Mouse (Mus musculus): ENCODE data around the gene Ctnna3. TPM values are rescaled to one million over a fixed set of nuclear protein-coding genes. Genes with fewer than 3 reads are reported as not detected.

Ctnna3 gene
- total and polyA plus RNA-seq, 2 experiments from 2014 or later = 1.0 to 2.1 TPM

DNA sequence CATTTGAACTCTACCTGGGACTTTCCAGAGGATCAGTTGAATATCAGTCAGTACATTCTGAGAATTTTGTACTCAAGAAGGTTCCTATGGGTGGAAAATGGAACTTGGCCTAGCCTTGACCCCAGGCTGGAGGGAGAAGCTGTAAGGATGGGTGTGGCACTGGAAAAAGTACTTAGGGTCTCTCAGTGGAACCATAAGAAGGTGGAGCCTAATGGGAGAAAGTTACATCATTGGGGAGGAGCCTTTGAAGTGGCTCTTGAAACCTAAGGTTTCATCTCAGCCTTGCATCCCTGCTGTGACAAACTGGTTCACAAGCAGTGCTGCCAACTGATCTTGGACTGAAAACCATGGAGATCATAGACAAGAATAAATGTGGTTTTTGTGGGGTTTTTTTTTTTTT, 1318.8 kb downstream of the Ctnna3 start:
- no peak overlapping the region for H3K4me2 ChIP-seq (ENCODE audit: low read depth, low read length)
- H3K27me3 ChIP-seq (ENCODE audit: insufficient read depth, low read length) = no peaks in the 10 kb centered on the region
- ATAC-seq = no peak

DNA sequence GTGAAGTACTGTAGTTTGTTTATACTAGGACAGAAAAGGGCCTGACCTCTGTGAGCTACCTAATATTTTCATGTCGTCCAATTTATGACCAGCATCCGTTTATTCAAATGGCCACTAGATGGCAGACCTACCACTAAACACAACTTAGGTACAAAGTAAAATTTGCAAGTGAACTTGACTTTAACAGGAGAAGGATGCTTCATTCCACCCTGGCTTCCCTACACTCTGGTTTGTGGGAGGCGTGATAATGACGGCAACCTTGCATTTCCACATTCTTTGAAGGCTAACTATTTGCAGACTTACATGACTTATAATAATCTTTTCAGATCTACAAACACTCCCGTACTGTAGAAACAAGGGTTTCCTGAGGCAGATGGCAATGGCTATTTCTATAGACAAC, 1320.9 kb downstream of the Ctnna3 start:
- DNase-seq (ENCODE audit: low spot score) = peak; percentile 80
- ATAC-seq = no peak
- no peak overlapping the region for H3K4me2 ChIP-seq (ENCODE audit: low read depth, low read length)
- WGBS = 38% methylated on average over 5 of the region's 5 CpGs
- no peak overlapping the region for H3K27ac ChIP-seq
- TF ChIP-seq CTCF (IDR thresholded peaks at IDR 0.05; ENCODE audit: low read depth) = peak; percentile 70
- no peaks in the 10 kb centered on the region for H3K4me1 ChIP-seq (ENCODE audit: insufficient read depth, low read length)
- H3K4me3 ChIP-seq (ENCODE audit: low read length) = no peak overlapping the region
- H3K27me3 ChIP-seq (ENCODE audit: insufficient read depth, low read length) = no peaks in the 10 kb centered on the region
- peaks cover 3% of the 10 kb centered on the region; the same call in 1 of the 2 replicates for H3K9me3 ChIP-seq (ENCODE audit: low read length)
- H3K9ac ChIP-seq (replicated peaks; ENCODE audit: low read length) = no peak overlapping the region
- H3K36me3 ChIP-seq (ENCODE audit: insufficient read depth, low read length) = no peaks in the 10 kb centered on the region

More for the DNA sequence above, 1318.8 kb downstream of the Ctnna3 start:
- Histone ChIP-seq H3K27ac (no peak overlapping the region), H3K36me3 (ENCODE audit: insufficient read depth, low read length) (no peaks in the 10 kb centered on the region), H3K9ac (replicated peaks; ENCODE audit: low read length) (no peak overlapping the region), H3K9me3 (ENCODE audit: low read length) (peaks cover 2% of the 10 kb centered on the region; the same call in 1 of the 2 replicates), H3K4me1 (ENCODE audit: insufficient read depth, low read length) (no peaks in the 10 kb centered on the region), H3K4me3 (ENCODE audit: low read length) (no peak overlapping the region)
- no peak for TF ChIP-seq CTCF (IDR thresholded peaks at IDR 0.05; ENCODE audit: low read depth)
- no peak for DNase-seq (ENCODE audit: low spot score)

DNA sequence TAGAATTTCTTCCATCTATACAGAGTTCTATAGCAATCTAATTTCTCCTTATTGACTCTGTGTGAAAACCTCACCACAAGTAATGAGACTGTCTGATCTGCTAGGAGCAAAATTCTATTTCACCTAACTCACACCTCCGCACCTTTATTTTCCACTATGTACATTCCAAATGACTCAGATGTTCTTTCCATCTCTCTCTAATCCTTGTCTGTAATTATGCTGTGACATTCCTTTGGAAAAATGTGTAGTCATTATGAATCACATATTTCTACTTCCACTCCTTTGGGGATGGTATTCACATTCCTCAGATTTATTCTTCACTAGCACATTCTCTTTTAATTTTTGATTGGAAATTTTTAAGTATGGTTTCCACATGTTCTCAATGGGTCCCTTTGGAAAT, 1406.4 kb downstream of the Ctnna3 start:
- Histone ChIP-seq H3K4me3 (ENCODE audit: low read length) (no peak overlapping the region), H3K9ac (replicated peaks; ENCODE audit: low read length) (no peak overlapping the region), H3K9me3 (ENCODE audit: low read length) (no peaks in the 10 kb centered on the region), H3K27ac (no peak overlapping the region), H3K4me2 (ENCODE audit: low read depth, low read length) (no peak overlapping the region), H3K36me3 (ENCODE audit: insufficient read depth, low read length) (no peaks in the 10 kb centered on the region), H3K27me3 (ENCODE audit: insufficient read depth, low read length) (no peaks in the 10 kb centered on the region), H3K4me1 (ENCODE audit: insufficient read depth, low read length) (no peaks in the 10 kb centered on the region)
- WGBS = 100% methylated on average over 1 of the region's 1 CpGs
- TF ChIP-seq CTCF (IDR thresholded peaks at IDR 0.05; ENCODE audit: low read depth) = no peak
- ATAC-seq (no peak), DNase-seq (ENCODE audit: low spot score) (no peak)

DNA sequence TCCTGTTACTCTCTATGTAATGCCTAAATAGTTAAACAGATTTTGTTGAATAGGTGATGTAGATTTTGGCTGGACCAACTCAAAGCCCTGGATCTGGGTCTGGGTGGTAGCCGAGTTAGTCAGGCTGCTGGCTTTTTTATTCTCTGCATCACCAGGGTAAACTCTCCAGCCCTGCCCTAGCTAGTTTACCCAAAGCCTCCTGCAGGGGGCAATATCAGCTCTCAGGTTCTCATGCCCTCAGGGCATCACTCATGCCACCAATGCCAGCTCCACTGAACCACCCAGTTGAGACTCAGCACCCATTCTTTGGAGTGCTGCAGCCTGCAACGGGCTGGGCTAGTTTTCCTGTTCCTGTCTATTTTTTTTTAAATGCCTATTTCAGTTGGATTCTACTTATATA, 1431.5 kb downstream of the Ctnna3 start:
- H3K9me3 ChIP-seq (ENCODE audit: low read length) = no peaks in the 10 kb centered on the region
- TF ChIP-seq CTCF (IDR thresholded peaks at IDR 0.05; ENCODE audit: low read depth) = peak; percentile 38
- ATAC-seq (no peak), DNase-seq (ENCODE audit: low spot score) (peak; percentile 8)
- no peak overlapping the region for H3K27ac ChIP-seq
- no peaks in the 10 kb centered on the region for H3K27me3 ChIP-seq (ENCODE audit: insufficient read depth, low read length)
- no peaks in the 10 kb centered on the region for H3K36me3 ChIP-seq (ENCODE audit: insufficient read depth, low read length)
- H3K9ac ChIP-seq (replicated peaks; ENCODE audit: low read length) = no peak overlapping the region
- no peaks in the 10 kb centered on the region for H3K4me1 ChIP-seq (ENCODE audit: insufficient read depth, low read length)
- 81% methylated on average over 2 of the region's 2 CpGs for WGBS
- no peak overlapping the region for H3K4me3 ChIP-seq (ENCODE audit: low read length)
- H3K4me2 ChIP-seq (ENCODE audit: low read depth, low read length) = no peak overlapping the region

DNA sequence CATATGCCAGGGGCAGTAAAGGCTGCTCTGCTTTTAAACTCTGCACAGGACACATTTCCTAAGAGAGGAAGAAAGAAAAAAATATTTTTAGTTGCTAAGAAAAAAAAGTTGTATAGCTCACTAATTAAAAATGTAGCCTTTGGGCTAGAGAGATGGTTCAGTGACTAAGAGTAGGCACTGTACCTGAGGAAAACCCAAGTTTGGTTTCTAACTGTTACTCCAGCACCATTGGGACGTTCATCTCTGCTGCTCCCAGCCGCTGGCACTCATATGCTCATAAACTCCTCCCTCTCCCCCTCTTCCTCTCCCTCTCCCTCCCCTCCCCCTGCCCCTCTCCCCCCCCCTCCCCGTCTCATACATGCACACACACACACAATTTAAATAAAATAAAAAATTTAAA, 1441.0 kb downstream of the Ctnna3 start:
- Histone ChIP-seq H3K4me3 (ENCODE audit: low read length) (no peak overlapping the region), H3K4me2 (ENCODE audit: low read depth, low read length) (no peak overlapping the region), H3K4me1 (ENCODE audit: insufficient read depth, low read length) (no peaks in the 10 kb centered on the region), H3K27me3 (ENCODE audit: insufficient read depth, low read length) (no peaks in the 10 kb centered on the region), H3K36me3 (ENCODE audit: insufficient read depth, low read length) (no peaks in the 10 kb centered on the region), H3K27ac (no peak overlapping the region), H3K9me3 (ENCODE audit: low read length) (no peaks in the 10 kb centered on the region), H3K9ac (replicated peaks; ENCODE audit: low read length) (no peak overlapping the region)
- DNase-seq (ENCODE audit: low spot score) (no peak), ATAC-seq (no peak)
- no peak for TF ChIP-seq CTCF (IDR thresholded peaks at IDR 0.05; ENCODE audit: low read depth)
- 67% methylated on average over 3 of the region's 3 CpGs for WGBS

DNA sequence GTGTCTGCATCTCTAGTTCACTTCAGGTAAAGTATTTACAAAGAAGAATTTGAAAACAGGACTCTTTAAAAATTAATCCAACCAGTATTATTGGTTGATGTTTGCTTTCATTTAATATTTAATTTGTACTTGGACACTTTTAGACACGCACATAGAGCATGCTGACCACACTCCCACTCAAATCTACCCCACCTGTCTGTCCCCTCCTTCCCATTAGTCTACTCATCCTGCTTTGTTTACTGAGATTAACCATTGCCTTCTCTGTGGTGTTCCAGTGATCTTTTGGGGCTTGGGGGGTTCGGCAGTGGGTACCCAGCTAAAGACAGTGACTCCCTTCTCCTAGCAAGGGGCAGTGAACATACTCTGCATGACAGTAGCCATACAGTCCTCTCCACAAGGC, 1446.6 kb downstream of the Ctnna3 start:
- Histone ChIP-seq H3K9me3 (ENCODE audit: low read length) (no peaks in the 10 kb centered on the region), H3K27ac (no peak overlapping the region), H3K9ac (replicated peaks; ENCODE audit: low read length) (no peak overlapping the region), H3K4me2 (ENCODE audit: low read depth, low read length) (no peak overlapping the region), H3K36me3 (ENCODE audit: insufficient read depth, low read length) (no peaks in the 10 kb centered on the region), H3K4me3 (ENCODE audit: low read length) (no peak overlapping the region), H3K27me3 (ENCODE audit: insufficient read depth, low read length) (no peaks in the 10 kb centered on the region), H3K4me1 (ENCODE audit: insufficient read depth, low read length) (no peaks in the 10 kb centered on the region)
- no peak for TF ChIP-seq CTCF (IDR thresholded peaks at IDR 0.05; ENCODE audit: low read depth)
- DNase-seq (ENCODE audit: low spot score) (no peak), ATAC-seq (no peak)
- WGBS = 81% methylated on average over 2 of the region's 2 CpGs

DNA sequence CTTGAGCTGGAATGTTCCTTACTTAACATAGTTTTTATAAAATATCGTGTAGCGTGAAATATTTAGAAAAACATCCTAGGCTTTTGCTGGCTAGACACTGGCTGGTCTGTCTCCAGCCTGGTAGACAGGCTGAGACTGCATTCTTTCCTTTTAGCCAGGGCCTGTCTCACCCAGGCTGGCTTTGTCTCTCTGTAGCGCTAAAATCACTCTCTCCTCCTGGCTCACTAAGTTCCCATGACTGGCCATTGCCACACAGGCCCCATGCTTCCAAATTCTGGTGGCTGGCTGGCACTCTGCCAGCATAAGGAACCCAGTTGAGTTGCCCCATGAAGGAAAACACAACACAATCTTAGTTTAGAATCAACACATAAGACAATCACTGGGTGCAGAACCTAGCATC, 1450.0 kb downstream of the Ctnna3 start:
- no peaks in the 10 kb centered on the region for H3K9me3 ChIP-seq (ENCODE audit: low read length)
- no peak overlapping the region for H3K4me3 ChIP-seq (ENCODE audit: low read length)
- TF ChIP-seq CTCF (IDR thresholded peaks at IDR 0.05; ENCODE audit: low read depth) = no peak
- H3K4me2 ChIP-seq (ENCODE audit: low read depth, low read length) = no peak overlapping the region
- H3K36me3 ChIP-seq (ENCODE audit: insufficient read depth, low read length) = no peaks in the 10 kb centered on the region
- no peak for ATAC-seq
- H3K27ac ChIP-seq = no peak overlapping the region
- H3K9ac ChIP-seq (replicated peaks; ENCODE audit: low read length) = no peak overlapping the region
- DNase-seq (ENCODE audit: low spot score) = no peak
- no peaks in the 10 kb centered on the region for H3K27me3 ChIP-seq (ENCODE audit: insufficient read depth, low read length)
- no peaks in the 10 kb centered on the region for H3K4me1 ChIP-seq (ENCODE audit: insufficient read depth, low read length)
- WGBS = 48% methylated on average over 3 of the region's 3 CpGs

All from hindbrain, postnatal 0 days (tissue).